Mouse (Mus musculus): ENCODE measurements around the gene Setd5.

Setd5 gene

DNA sequence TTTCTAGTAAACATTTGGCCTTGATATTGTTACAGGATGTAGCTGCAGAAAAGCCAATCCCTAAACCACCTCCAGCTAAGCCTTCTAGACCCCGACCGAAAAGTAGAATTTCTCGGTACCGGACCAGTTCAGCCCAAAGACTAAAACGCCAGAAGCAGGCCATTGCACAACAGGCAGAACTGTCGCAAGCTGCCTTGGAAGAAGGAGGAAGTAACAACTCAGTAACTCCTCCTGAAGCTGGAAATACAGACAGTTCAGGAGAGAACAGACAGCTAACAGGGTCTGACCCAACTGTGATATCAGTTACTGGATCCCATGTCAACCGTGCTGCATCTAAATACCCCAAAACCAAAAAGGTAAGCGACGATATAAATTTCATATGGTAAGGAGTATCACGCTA lies 43.6 kb downstream of the Setd5 start:
- in situ Hi-C loops (cut with MboI, MseI) = no loop called here

DNA sequence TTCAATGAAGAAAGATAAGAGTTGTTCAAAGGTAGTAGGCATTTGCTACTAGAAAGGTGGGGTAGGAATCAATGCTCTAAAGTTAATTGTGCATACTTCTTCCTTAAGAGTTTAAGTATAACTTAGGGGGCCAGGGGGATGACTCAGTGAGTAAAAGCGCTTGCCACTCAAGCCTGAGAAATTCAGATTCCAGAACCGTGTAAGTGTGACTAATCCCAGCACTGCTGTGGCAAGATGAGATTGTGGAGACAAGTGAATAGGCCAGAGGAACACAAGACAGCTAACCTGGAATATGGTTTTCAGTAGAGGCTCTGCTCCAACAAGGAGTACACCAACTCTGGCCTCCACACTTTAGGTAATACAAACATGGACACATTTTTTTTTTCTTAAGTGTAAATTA lies 56.2 kb downstream of the Setd5 start:
- in situ Hi-C loops (cut with MboI, MseI) = loop anchor here (10.0 to 25.0 kb wide), 2 partner anchors 429 to 581 kb away; partner anchors contain the start of gene Ghrl

DNA sequence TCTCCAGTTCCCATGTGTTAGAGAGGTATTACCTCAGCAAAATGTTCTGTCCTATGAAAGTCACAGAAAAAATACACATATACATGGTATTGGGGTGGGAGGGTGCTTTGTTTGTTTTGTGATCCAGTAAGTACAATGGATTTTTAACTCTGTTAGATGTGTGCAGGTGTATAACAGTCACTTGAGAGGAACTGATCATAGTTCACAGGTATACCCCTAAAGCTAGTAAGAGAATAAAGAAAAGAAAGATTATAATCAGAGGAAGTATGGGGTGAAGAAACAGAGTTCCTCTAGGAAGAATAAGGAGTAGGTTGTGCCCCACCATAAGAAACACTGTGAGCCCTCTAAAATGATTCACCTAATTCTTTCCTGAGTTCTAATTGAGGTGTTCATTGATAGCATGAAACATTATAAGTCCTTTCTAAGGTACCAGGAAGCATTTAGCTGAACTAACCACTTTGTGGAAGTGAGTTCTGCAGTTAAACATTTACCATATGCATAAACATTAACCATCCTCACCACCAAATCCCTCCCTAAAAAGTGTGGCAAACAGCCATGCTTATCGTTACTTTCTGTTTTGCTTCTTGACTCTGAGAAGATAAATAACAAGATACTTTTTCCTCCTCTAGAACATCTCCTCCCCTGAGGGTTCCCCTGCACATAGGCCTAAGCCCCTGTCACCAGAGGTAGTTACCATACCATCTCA lies 64.4 kb downstream of the Setd5 start:
- in situ Hi-C loops (cut with MboI, MseI) = loop anchor here (25.0 kb wide), 1 partner anchor 421 kb away; no protein-coding TSS in a partner anchor

DNA sequence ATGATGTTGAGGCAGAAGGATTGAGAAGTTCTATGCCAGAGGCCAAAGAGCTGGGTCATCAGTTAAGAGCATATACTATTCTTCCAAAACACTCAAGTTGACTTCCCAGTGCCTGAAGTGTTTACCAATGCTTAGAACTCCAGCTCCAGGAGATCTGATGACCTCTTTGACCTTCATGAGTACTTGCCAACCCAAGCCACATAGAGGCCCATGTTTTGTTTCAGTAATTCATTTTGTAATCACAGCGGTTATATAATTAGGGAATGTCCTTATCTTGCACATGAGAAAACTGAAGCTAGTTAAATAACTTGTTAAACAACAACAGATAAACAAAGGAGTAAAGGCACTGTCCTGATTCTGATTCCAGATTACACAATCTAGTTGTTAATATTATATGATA lies 67.6 kb downstream of the Setd5 start:
- in situ Hi-C loops (cut with MboI, MseI) = loop anchor here (5.0 to 25.0 kb wide), 2 partner anchors 32 to 418 kb away; no protein-coding TSS in a partner anchor

DNA sequence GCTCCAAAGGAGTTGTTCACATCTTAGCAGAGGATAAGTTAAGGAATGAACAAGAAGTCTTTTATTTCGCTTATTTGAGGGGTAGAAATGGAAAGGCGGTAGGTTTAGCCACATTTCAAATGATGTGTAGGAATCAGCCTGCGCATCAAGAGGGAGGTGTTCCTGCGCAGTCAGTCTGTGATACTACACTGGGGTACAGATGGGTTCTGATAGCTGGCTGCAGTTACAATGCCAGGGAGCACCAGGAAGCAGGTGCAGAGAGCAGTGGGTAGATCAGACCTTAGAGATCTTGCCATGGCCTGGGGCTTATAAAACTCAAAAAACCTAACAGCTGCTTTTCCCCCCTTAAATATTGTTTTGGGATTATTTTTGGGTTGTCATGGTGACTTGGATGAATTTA lies 68.1 kb downstream of the Setd5 start:
- in situ Hi-C loops (cut with MboI, MseI) = loop anchor here (5.0 to 25.0 kb wide), 2 partner anchors 33 to 417 kb away; no protein-coding TSS in a partner anchor

DNA sequence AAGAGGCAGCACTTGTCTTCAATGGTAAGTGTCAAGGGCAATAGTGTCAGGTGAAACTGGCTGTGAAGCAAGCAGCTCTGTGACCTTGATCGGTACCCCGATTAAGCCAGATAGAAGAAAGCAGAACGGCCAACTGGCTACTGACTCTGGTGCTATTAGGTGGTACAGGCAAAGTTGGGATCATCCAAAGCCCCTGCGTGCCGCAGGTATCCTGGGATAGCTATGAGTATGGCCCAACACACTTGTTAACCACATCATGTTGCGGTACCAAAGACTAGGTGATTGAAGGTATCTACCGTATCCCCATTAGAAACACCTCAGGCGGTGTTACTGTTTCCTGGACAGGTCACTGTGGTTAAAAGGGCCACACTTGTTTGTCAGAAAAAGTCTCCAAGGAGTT lies 76.9 kb downstream of the Setd5 start:
- in situ Hi-C loops (cut with MboI, MseI) = no loop called here

DNA sequence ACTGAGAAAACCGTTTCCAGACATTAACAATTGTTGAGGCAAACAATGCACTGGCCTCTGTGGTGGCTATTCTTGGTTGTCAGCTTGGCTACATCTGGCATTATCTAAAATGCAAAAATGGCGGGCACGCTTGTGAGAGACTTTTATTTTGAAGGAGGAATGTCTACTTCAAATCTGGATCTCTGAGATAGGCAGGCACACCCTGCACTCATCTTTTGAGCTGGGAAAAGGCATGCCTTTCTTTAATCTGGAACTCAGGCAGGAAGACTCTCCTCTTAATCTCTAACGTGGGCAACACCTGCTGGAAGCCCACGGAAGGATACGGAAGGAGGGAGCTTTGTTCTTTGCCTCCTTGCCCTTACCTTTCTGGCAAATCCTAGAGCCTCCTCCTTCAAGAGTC lies 77.7 kb downstream of the Setd5 start:
- in situ Hi-C loops (cut with MboI, MseI) = no loop called here

DNA sequence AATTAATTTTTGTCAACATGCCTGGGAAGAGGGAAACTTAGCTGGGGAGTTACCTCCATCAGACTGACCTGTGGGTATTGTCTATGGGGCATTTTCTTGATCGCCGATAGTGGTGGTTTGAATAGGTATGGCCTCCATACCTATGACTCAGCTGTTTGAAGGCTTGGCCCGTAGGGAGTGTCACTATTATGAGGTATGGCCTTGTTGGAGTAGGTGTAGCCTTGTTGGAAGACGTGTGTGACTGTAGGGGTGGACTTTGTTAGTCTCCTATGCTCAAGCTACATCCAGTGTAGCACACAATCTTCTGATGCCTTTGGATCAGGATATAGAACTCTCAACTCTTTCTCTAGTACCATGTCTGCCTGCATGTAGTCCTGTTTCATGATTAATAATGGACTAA lies 78.9 kb downstream of the Setd5 start:
- in situ Hi-C loops (cut with MboI, MseI) = no loop called here

DNA sequence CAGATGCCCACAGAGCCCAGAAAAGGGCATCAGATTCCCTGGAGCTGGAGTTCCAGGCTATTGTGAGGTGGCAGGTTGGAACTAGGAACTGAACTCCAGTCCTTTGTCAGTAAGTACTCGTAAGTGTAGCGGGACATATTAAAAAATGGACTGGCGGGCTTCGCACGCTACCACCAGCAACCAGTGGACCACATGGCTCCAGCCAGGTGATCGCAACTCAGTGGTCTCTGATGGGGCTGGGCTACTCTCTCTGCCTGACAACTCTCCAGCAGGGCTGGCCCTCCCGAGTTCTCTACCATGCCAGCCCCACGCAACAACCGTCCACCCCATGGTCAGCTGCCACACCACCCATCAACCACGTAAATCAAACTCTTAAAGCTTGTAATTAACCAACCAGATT lies 82.9 kb downstream of the Setd5 start:
- in situ Hi-C loops (cut with MboI, MseI) = no loop called here

DNA sequence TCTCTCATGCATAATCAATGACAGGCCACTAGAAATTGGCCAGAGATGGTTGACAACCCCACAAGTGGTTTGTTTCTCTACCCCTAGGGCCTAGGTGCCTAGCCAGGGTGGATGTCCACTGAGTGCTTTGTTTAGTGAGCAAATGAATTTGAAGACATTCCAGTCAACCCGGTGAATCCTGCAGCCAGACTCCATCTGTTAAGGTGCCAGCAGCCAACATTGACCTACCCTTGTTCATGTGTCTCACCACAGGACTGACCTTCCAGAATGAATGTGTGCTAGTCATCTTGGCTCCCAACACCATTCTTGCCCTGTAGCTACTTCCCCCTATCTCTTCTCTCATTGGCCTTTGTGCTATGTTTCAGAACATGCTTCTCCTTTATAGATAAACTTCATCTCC lies 84.8 kb downstream of the Setd5 start:
- in situ Hi-C loops (cut with MboI, MseI) = no loop called here

DNA sequence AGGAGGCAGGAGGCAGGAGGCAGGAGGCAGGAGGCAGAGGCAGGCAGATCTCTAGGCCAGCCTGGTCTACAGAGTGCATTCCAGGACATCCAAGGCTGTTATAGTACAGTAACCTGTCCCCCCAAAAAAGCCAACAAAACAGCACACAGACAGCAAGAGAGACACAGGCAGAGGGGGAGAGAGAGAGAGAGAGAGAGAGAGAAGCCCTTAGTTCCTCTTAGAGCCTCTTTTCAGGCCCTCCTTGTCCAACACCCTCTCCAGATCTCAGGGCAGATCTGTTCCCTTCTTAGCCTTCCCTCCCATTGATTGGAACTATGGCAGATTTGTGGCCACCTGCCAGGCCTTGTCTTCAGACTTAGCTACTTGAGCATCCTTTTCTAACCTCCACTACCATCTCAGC lies 86.3 kb downstream of the Setd5 start:
- in situ Hi-C loops (cut with MboI, MseI) = no loop called here

DNA sequence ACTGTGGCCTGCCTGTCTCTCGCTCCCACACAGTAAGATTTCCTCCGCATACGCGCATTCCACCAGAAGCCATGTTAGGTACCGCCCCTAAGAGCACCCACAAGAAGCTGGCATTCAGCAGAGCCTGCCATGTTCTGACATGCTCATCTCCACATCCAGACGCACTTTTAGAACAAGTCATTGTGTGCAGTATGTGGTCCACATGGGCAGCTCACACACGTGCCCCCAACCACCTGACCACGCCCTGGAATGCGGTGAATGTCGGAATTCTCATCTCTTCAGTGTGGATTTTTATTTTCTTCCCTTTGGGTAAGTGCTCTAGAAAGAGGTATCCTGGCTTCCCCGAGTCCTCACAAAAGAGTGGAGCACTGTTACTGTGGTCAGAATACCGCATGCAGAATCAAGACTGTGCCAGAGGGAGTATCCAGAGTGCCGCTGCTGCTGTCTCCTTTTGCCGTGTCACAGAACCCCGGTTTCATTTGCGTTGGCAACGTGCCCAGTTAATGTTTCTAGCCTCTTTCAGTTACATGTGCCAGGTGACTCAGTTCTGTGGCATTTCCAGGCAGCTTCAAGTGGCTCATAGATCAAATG lies 89.6 kb downstream of the Setd5 start:
- in situ Hi-C loops (cut with MboI, MseI) = no loop called here

DNA sequence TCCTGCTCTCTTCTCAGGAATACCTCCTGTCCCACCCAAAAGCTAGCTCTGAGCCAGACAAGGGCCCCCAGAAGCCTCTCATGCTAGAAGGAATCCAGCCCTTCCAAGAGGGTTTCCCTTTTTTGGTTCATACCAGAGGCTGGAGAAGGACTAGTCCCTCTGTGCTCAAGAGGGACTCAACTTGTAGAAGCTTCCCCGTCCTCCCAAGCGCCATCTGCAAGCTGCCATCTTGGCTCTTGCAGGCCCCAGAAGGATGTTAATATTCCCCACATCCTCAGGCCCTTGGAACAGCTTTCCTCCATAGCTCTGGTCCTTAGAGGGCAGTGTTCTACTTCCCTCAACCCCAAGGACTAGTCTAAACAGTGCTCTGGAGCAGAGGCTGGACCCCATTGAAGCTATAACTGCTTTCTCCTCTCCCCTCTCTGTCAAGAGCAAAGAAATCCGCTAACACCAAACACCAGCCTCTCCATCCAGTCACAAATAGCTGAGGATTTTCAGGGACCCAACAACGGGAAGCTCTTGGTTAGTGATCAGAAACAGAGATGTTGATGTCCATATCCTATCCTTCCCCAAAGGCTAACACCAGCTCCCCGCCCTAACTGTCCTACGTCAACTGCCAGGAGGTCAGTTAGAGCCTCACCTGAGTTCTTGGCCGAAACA lies 91.3 kb downstream of the Setd5 start:
- in situ Hi-C loops (cut with MboI, MseI) = no loop called here

DNA sequence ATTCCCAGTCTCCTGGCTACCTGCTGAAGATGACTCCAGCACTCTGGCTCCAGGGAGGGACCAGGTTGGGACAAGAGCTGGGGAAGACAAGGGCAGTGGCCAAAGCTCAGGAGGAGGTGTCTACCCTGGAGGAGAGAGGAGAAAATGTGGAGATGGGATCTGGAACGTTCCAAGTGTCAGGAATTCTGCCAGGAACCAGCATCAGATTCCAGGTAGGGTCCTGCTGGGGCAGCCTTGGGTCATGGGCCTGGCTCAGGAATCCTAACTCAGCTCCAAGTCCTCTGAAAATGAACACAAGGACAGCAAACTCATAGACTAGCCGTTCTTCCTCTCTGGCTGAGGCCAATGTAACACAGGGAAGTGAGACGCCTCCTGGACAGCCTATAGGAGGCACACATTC lies 92.7 kb downstream of the Setd5 start:
- in situ Hi-C loops (cut with MboI, MseI) = no loop called here

DNA sequence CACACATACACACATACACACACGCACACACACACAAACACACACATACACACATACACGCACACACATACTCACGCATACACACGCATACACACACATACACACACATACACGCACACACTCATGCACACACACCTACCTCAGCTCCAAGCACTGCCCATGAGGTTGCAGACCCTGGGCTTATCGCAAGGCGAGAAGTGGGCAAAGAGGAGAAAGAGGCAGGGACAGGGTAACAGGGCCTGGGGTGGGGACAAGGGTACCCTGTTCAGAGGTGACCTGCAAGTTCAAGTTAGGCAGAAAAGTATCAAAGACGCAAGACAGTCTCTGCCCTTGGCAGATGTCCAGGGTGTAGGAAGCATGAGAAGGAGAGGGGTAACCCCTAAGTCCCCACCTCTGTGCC lies 93.5 kb downstream of the Setd5 start:
- in situ Hi-C loops (cut with MboI, MseI) = no loop called here

DNA sequence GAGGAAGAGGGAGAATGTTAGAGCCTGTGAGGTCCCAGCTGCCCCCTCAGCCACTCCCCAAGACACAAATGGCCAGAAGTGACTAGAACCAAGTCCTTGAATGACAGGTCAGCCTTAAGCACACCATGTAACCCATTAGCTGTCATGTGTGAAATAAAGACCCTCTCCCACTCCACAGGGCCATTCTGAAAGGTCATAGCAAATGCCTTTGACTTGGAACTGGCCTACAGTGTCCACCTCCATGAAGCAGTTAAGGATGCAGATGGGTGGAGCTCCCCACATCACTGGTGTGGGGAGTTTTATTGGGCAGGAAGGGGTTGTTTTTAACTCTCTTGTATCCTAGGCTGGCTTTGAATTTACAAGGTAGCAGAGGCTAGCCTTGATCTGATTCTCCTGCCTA lies 94.8 kb downstream of the Setd5 start:
- in situ Hi-C loops (cut with MboI, MseI) = no loop called here

DNA sequence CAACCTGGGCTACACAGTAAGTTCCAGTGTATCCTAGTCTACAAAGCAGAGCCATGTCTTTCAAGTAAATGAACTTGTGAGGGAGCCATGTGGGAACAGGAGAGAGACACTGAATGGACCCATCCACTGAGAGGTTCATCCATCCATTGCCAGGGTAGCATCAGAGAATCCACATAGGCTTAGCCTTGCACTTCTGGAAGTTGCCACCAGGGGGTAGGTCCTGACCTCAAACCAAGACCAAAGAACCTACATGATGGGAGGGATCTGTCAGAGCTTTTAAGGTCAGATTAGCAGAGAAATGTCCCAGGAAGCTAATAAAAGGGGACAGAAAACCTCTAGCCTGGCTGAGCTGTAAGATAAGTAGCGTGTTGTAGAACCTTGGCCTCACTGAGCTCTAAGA lies 95.4 kb downstream of the Setd5 start:
- in situ Hi-C loops (cut with MboI, MseI) = no loop called here

DNA sequence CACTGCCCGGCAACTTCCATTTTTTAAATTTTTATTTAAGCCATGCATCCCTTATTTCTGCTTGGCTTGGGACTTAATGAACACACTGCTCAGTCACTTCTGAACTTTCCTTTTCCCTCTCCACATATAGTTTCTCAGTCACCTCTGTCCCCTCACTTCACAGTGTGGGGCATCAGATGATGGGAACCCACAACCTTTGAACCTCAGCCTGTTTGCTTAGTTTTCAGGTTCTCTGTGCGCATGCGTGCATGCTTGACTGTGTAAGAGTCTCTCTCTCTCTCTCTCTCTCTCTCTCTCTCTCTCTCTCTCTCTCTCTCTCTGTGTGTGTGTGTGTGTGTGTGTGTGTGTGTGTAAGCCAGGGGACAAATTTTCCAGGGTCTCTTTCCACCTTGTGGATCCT lies 98.3 kb downstream of the Setd5 start:
- in situ Hi-C loops (cut with MboI, MseI) = no loop called here

DNA sequence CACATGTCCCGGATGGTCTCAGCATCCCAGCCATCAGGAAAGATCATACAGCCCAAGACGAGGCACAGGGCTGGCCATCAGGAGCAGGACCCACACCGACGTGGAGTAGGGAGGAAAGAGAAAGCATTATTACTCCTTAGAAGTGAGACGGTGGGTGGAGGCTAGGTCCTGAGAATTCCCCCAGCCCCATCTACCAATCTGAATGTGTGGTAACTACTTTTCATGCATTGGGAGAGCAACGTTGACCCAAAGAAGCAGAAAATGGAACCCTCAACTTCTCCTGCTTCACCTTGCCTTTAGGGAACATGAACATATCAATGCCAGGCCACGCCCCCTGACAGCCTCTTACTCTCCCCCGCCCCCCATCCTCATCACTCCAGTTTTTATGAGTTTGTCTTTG lies 99.4 kb downstream of the Setd5 start:
- in situ Hi-C loops (cut with MboI, MseI) = no loop called here

DNA sequence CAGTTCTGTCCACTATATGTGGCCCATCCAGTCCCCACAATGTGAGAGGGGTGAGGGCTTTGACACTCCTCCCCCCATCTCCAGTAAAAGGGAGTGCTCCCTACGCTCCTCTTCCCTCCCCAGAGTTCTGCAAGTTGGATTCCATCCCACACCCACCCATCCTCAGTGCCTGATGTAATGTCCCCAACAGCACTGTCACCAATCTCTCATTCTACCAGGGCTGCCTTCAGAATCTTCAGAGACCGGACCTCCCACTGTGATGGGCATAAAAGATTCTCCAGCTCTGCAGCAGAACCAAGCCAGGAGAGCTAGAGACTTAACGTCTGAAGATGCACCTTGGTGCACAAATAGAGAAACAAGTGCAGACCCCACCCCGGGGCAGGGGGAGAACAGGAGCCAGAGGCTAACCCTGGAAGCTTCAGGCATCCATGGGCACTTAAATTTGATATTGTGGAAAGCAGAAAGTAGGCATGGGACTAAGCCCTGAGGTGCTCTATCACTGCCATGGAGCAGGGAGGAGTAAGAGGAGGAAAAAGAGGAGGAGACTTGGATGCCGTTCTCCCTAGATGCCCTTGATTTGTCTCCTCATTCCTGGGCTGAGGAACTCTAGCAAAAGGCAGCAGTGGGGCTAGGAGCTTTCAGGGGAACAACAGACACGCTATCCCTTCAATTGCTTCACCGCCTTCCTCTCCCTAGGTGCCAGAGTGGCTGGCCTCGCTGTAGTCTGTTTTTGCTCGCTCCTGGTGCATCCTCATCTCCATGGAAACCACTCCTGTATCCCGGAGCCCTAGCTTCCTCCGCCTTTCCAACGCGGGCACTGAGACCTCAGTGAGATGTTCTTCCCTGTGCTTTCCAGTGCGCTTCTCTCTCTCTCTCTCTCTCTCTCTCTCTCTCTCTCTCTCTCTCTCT lies 101.4 kb downstream of the Setd5 start:
- in situ Hi-C loops (cut with MboI, MseI) = no loop called here

DNA sequence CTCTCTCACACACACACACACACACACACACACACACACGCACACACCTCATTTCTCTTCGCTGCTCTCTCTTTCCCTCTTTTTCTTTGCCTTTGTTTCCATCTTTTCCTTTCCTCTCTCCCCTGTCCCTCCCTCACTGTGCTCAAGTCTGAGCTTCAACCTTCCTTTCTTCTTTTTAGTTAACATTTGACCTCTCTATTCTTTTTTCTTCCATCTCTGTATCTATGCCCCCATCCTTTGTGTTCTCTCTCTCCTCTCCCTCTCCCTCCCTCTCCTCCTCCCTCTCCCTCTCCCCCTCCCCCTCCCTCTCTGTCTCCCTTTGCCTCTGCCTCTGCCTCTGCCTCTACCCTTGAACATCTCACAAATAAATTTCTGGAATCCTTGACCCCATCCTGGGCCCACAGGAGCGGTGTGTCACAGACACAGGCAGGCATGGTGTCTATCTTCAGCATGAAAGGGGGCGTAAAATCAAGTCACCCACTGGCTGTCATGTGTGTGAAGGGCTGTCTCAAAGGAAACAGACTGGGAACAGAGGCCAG lies 102.1 kb downstream of the Setd5 start:
- in situ Hi-C loops (cut with MboI, MseI) = no loop called here

DNA sequence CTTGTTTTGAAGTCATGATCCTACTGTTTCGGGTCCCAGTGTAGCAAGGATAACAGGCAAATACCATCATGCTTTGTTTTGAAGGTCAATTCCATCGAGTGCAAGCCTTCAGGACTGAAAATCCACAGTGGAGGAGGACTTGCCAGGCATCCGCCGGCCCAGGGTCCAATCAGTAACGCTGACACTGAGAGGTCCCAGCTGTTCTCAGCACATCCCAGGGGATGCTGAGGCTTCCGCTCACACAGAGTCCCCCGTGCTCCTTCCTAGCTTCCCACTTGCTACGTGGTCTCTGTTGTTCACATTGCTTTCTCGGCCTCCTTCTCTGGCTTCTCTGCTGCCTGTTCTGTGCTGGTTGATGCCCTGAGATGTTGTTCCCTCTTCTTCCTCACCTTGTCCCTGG lies 107.0 kb downstream of the Setd5 start:
- in situ Hi-C loops (cut with MboI, MseI) = no loop called here

Data from regulatory T cell (primary cell).